Mouse (Mus musculus): ENCODE results near the gene Gm7075. TPM values are rescaled to one million over a fixed set of nuclear protein-coding genes. Genes with fewer than 3 reads are reported as not detected.

The Gm7075 gene
- polyA plus RNA-seq, 1 experiment from 2014 or later, result not detected

- Histone ChIP-seq H3K27ac (ENCODE audit: low read length) (no peak overlapping the region), H3K27me3 (ENCODE audit: control insufficient read depth, insufficient read depth, low read depth, low read length) (no peaks in the 10 kb centered on the region; the same call in 1 of the 2 replicates), H3K36me3 (ENCODE audit: control insufficient read depth, insufficient read depth, low read length) (no peaks in the 10 kb centered on the region), H3K4me2 (ENCODE audit: low read depth, low read length) (no peak overlapping the region), H3K4me1 (replicated peaks; ENCODE audit: control insufficient read depth, insufficient read depth, low read length) (peaks cover 3% of the 10 kb centered on the region; the same call in 1 of the 2 replicates), H3K9me3 (ENCODE audit: control insufficient read depth, low read length) (no peaks in the 10 kb centered on the region), H3K4me3 (ENCODE audit: low read length) (no peak overlapping the region), H3K9ac (ENCODE audit: low read length) (no peak overlapping the region)
- WGBS, result 62% methylated on average over 6 of the region's 6 CpGs
- ATAC-seq (ENCODE audit: low read depth), result no peak
Observed at GRCm38 (mm10) chr10:63378948-63379680, 42.5 kb downstream of the Gm7075 start.

DNA sequence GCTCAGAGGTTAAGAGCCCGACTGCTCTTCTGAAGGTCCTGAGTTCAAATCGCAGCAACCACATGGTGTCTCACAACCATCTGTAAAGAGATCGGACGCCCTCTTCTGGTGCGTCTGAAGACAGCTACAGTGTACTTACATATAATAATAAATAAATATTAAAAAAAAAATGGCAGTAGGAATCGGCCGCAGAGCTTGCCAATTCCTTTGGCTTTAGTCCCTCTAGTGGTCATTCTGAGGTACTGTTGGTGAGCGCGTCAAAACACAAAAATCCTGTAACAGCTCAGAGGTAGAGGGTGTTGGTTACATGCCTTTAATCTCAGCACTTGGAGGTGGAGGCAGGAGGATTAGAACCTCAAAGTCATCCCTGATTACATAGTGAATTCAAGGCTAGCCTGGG, 44.1 kb downstream of the Gm7075 start:
- H3K27ac ChIP-seq (ENCODE audit: low read length), result no peak overlapping the region
- no peak overlapping the region for H3K9ac ChIP-seq (ENCODE audit: low read length)
- H3K36me3 ChIP-seq (ENCODE audit: control insufficient read depth, insufficient read depth, low read length), result no peaks in the 10 kb centered on the region
- H3K27me3 ChIP-seq (ENCODE audit: control insufficient read depth, insufficient read depth, low read depth, low read length), result no peaks in the 10 kb centered on the region; the same call in 1 of the 2 replicates
- no peaks in the 10 kb centered on the region for H3K9me3 ChIP-seq (ENCODE audit: control insufficient read depth, low read length)
- peak; percentile 10; the same call in 1 of the 2 replicates for ATAC-seq (ENCODE audit: low read depth)
- WGBS, result 15% methylated on average over 9 of the region's 9 CpGs
- H3K4me1 ChIP-seq (replicated peaks; ENCODE audit: control insufficient read depth, insufficient read depth, low read length), result peaks cover 3% of the 10 kb centered on the region; the same call in 1 of the 2 replicates
- H3K4me3 ChIP-seq (ENCODE audit: low read length), result no peak overlapping the region
- no peak overlapping the region for H3K4me2 ChIP-seq (ENCODE audit: low read depth, low read length)

GRCm38 (mm10) chr10:63376303-63376702, 45.3 kb downstream of the Gm7075 start:
- H3K9ac ChIP-seq (ENCODE audit: low read length), result no peak overlapping the region
- no peak overlapping the region for H3K4me2 ChIP-seq (ENCODE audit: low read depth, low read length)
- no peaks in the 10 kb centered on the region for H3K36me3 ChIP-seq (ENCODE audit: control insufficient read depth, insufficient read depth, low read length)
- H3K27ac ChIP-seq (ENCODE audit: low read length), result no peak overlapping the region
- H3K4me3 ChIP-seq (ENCODE audit: low read length), result no peak overlapping the region
- WGBS, result 77% methylated on average over 5 of the region's 5 CpGs
- ATAC-seq (ENCODE audit: low read depth), result no peak
- H3K9me3 ChIP-seq (ENCODE audit: control insufficient read depth, low read length), result no peaks in the 10 kb centered on the region
- H3K27me3 ChIP-seq (ENCODE audit: control insufficient read depth, insufficient read depth, low read depth, low read length), result no peaks in the 10 kb centered on the region; the same call in 1 of the 2 replicates
- no peaks in the 10 kb centered on the region; the same call in 1 of the 2 replicates for H3K4me1 ChIP-seq (replicated peaks; ENCODE audit: control insufficient read depth, insufficient read depth, low read length)

Other genes with a start within 250 kb of the Gm7075 start
- 0.55 and 0.78 TPM in 2 replicates for gene Mypn, start 217.8 kb downstream of the Gm7075 start, polyA plus RNA-seq (2015; fragmentation: Nextera tagmentation; extraction: Ambion mirVana)
- gene Herc4, start 178.0 kb downstream of the Gm7075 start, polyA plus RNA-seq (2015; fragmentation: Nextera tagmentation; extraction: Ambion mirVana), result 37.6 and 40.9 TPM in 2 replicates
- gene Sirt1, start 40.1 kb downstream of the Gm7075 start, polyA plus RNA-seq (2015; fragmentation: Nextera tagmentation; extraction: Ambion mirVana), result 3.7 and 4.8 TPM in 2 replicates
- gene Dnajc12, start 39.3 kb downstream of the Gm7075 start, polyA plus RNA-seq (2015; fragmentation: Nextera tagmentation; extraction: Ambion mirVana), result 11.8 and 12.5 TPM in 2 replicates
- gene Ctnna3, start 8.3 kb upstream of the Gm7075 start, polyA plus RNA-seq (2015; fragmentation: Nextera tagmentation; extraction: Ambion mirVana), result 0.99 and 1.0 TPM in 2 replicates

Data from lung, embryonic 16.5 days (tissue).